Mouse (Mus musculus) adrenal gland, postnatal 25 days (tissue): ENCODE results near the gene Drc1. TPM values are rescaled to one million over a fixed set of nuclear protein-coding genes. Genes with fewer than 3 reads are reported as not detected.

Source experiments
- total RNA-seq: library from RNA; stranded (reverse); gene quantifications from 2 replicates; pipeline ENCODE4 v1.2.3, GENCODE M21; 2021

Drc1 gene
- total RNA-seq, 1 experiment from 2014 or later: 0.82 TPM

Other genes with a start within 250 kb of the Drc1 start
- 26.6 and 33.0 TPM in 2 replicates for gene Tyms, start 207.8 kb upstream of the Drc1 start, total RNA-seq
- gene Garem2, start 176.2 kb upstream of the Drc1 start, total RNA-seq: 0.09 TPM in 1 of 2 replicates, not detected in the other
- gene 3110082J24Rik, start 175.3 kb upstream of the Drc1 start, total RNA-seq: not detected in 2 replicates
- gene Hadha, start 126.2 kb upstream of the Drc1 start, total RNA-seq: 473 and 483 TPM in 2 replicates
- gene Hadhb, start 126.1 kb upstream of the Drc1 start, total RNA-seq: 681 and 777 TPM in 2 replicates
- gene Adgrf3, start 75.7 kb upstream of the Drc1 start, total RNA-seq: not detected in 2 replicates
- gene Selenoi, start 48.8 kb upstream of the Drc1 start, total RNA-seq: 22.6 and 22.7 TPM in 2 replicates
- gene Otof, start 180.5 kb downstream of the Drc1 start, total RNA-seq: 0.09 TPM in 1 of 2 replicates, not detected in the other
- gene 1700001C02Rik, start 184.7 kb downstream of the Drc1 start, total RNA-seq: not detected in 2 replicates